Mouse (Mus musculus) T-helper 17 cell (primary cell): ENCODE measurements around the gene Mif4gd.

Experiments used
- in situ Hi-C, 2 experiments: fragments of 300-600 bp; cut with MboI, MseI; formaldehyde crosslinking; loops; 1 replicate in 1 of 2; 2 replicates in 1 of 2; pipeline ENCODE4 v1.15.1; 2025; ENCODE audit warnings: high pct_unique_total_duplicates in 2 of 2

Gene Mif4gd

DNA sequence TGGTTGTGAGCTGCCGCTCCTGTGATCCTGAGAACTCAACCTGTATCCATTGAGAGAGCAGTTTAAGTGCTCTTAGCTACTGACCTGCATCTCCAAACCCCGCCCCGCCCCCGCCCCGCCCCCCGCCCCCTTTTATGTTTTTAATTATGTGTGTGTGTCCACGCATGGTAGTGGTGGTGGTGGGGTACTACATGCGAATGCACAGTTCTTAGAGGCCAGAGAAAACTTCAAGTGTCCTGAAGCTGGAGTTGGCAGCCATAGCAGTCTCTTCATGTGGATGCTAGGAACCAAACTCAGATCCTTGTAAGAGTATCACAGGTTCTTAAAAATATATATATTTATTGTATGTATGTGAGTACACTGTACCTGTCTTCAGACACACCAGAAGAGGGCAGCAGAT lies 22.7 kb upstream of the Mif4gd start:
- in situ Hi-C loops: loop anchor here (25.0 kb wide), 2 partner anchors 1202 to 1677 kb away; partner anchors contain the start of genes Jmjd6 (in 1 of the 2), Mettl23 (in 1 of the 2) and Mxra7 (in 1 of the 2)

- in situ Hi-C loops: loop anchor here (25.0 kb wide), 2 partner anchors 1202 to 1677 kb away; partner anchors contain the start of genes Jmjd6 (in 1 of the 2), Mettl23 (in 1 of the 2) and Mxra7 (in 1 of the 2)
Measured at GRCm38 (mm10) chr11:115635041-115635440, 22.3 kb upstream of the Mif4gd start.

- in situ Hi-C loops: loop anchor here (25.0 kb wide), 2 partner anchors 1203 to 1678 kb away; partner anchors contain the start of genes Jmjd6 (in 1 of the 2), Mettl23 (in 1 of the 2) and Mxra7 (in 1 of the 2)
Measured at GRCm38 (mm10) chr11:115634109-115634508, 21.3 kb upstream of the Mif4gd start.

- in situ Hi-C loops: loop anchor here (25.0 kb wide), 2 partner anchors 1204 to 1679 kb away; partner anchors contain the start of genes Jmjd6 (in 1 of the 2), Mettl23 (in 1 of the 2) and Mxra7 (in 1 of the 2)
Measured at GRCm38 (mm10) chr11:115632862-115633261, 20.1 kb upstream of the Mif4gd start.

- in situ Hi-C loops: loop anchor here (25.0 kb wide), 2 partner anchors 1205 to 1680 kb away; partner anchors contain the start of genes Jmjd6 (in 1 of the 2), Mettl23 (in 1 of the 2) and Mxra7 (in 1 of the 2)
Measured at GRCm38 (mm10) chr11:115632247-115632646, 19.5 kb upstream of the Mif4gd start.

DNA sequence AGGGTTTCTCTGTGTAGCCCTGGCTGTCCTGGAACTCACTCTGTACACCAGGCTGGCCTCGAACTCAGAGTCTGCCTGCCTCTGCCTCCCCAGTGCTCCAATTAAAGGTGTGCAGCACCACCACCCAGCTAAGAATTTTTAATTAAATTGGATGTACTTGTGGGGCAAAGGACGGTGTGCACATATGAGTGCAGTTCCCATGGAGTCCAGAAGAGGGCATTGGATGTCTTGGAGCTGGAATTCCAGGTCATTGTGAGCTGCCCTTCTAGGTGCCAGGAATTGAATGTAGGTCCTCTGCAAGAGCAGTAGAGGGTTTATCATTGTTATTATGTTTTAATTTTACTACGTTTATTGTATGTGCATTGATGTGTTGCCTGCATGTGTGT lies 18.7 kb upstream of the Mif4gd start:
- in situ Hi-C loops: loop anchor here (25.0 kb wide), 2 partner anchors 1206 to 1681 kb away; partner anchors contain the start of genes Jmjd6 (in 1 of the 2), Mettl23 (in 1 of the 2) and Mxra7 (in 1 of the 2)

GRCm38 (mm10) chr11:115630532-115631504 lies 18.0 kb upstream of the Mif4gd start:
- in situ Hi-C loops: loop anchor here (25.0 kb wide), 2 partner anchors 1206 to 1681 kb away; partner anchors contain the start of genes Jmjd6 (in 1 of the 2), Mettl23 (in 1 of the 2) and Mxra7 (in 1 of the 2)

DNA sequence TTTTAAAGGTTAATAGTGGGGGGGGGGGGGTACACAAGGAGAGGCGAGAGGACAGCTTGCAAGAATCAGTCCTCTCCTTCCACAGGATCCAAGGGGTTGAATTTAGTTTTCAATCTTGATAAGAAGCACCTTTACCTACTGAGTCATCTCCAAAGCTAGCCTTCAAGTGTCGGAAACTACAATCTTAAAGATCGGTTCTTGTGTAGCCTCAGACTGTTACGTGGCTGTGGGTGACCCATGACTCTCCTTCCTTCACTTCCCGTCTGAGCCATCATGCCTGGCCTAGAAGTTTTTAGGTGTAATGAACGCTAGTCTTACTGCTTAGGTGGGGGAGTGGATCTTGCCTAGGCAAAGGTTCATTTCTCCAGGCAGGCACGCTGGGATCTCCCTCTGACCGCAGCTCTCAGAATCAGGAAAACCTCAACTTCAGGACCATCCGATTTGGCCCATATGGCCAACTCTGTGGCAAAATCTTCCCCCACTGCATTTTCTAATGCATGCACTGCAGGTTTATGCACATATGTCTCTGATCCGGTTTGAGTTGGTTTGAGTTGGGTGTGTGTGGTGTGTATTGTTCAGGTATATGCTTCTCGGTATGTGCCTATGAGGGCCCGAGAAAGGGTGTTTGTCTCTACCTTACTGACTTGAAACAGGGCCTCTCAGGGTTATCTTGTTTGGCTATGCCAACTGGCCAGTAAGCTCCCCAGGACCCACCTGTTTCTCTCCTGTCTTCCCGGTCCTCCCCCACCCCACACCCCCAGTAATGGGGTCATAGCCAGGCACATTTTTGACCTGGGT lies 17.2 kb upstream of the Mif4gd start:
- in situ Hi-C loops: loop anchor here (25.0 kb wide), 2 partner anchors 1207 to 1682 kb away; partner anchors contain the start of genes Jmjd6 (in 1 of the 2), Mettl23 (in 1 of the 2) and Mxra7 (in 1 of the 2)

DNA sequence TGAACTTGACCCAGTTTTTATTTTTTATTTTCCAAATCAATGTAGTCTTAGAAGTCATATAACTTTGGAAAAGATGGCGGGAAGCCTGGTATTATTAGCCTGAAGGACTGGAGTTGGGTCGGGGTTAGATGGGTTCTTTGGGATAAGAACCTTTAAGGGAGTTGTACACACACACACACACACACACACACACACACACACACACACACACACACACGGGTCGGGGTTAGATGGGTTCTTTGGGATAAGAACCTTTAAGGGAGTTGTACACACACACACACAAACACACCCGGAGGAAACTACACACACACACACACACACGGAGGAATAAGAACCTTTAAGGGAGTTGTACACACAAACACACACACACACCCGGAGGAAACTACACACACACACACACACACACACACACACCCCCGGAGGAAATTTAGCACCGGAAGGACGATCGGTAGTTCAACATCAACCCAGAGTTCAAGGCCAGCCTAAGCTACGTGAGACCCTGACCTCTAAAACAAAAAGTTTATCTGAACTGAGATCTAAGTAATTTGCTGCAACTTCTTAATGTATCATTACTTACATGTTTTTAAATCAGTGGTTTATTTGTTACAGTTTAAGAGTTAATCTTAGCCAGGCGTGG lies 15.8 kb upstream of the Mif4gd start:
- in situ Hi-C loops: loop anchor here (25.0 kb wide), 2 partner anchors 1209 to 1684 kb away; partner anchors contain the start of genes Jmjd6 (in 1 of the 2), Mettl23 (in 1 of the 2) and Mxra7 (in 1 of the 2)

GRCm38 (mm10) chr11:115627705-115628464 lies 15.1 kb upstream of the Mif4gd start, which contains the start of gene Slc25a19:
Slc25a19 (minus strand) TSS chr11:115628295.
- in situ Hi-C loops: loop anchor here (25.0 kb wide), 2 partner anchors 1209 to 1684 kb away; partner anchors contain the start of genes Jmjd6 (in 1 of the 2), Mettl23 (in 1 of the 2) and Mxra7 (in 1 of the 2)

GRCm38 (mm10) chr11:115626824-115627616 lies 14.3 kb upstream of the Mif4gd start:
- in situ Hi-C loops: loop anchor here (25.0 kb wide), 2 partner anchors 1210 to 1685 kb away; partner anchors contain the start of genes Jmjd6 (in 1 of the 2), Mettl23 (in 1 of the 2) and Mxra7 (in 1 of the 2)

- in situ Hi-C loops: loop anchor here (25.0 kb wide), 2 partner anchors 1211 to 1686 kb away; partner anchors contain the start of genes Jmjd6 (in 1 of the 2), Mettl23 (in 1 of the 2) and Mxra7 (in 1 of the 2)
Measured at GRCm38 (mm10) chr11:115625877-115626276, 13.1 kb upstream of the Mif4gd start.

DNA sequence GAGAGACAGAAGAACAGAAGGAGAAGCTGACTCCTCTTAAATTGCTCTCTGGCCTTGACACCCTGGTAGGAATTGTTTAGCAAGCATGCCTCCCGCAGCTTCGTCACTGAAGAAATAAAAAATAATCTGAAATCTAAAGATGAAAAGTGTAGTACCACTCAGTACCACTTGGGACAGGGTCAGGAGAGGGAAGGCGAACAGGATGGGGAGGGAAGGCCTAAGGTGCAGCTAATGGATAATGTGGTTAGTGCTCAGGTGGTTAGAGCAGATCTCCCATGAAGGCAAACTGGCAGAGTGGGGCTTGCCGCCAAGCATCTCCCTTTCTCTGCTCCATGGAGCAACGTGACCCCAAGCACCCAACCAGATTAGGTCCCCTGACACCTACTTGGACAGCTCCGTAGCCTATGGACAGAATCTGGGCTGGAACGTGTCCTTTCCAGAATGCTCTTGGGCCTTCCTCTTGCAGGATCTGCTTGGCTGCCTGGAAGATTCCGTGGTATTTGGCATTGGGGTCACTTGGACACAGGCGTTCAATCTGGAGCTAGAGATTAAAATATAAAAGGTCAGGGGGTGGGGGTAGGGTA lies 10.8 kb upstream of the Mif4gd start:
- in situ Hi-C loops: loop anchor here in 1 of 2 experiments (5.0 kb wide), 1 partner anchor 89 kb away; no protein-coding TSS in a partner anchor

- in situ Hi-C loops: loop anchor here in 1 of 2 experiments (5.0 to 10.0 kb wide), 2 partner anchors 92 to 195 kb away; partner anchors contain the start of genes Caskin2 and Tsen54
Measured at GRCm38 (mm10) chr11:115619949-115620348, 7.2 kb upstream of the Mif4gd start.

- in situ Hi-C loops: loop anchor here in 1 of 2 experiments (10.0 kb wide), 1 partner anchor 196 kb away; the partner anchor contains the start of genes Caskin2 and Tsen54
Measured at GRCm38 (mm10) chr11:115618732-115619516, 6.2 kb upstream of the Mif4gd start.

GRCm38 (mm10) chr11:115618001-115618400 lies 5.2 kb upstream of the Mif4gd start:
- in situ Hi-C loops: loop anchor here in 1 of 2 experiments (10.0 kb wide), 1 partner anchor 197 kb away; the partner anchor contains the start of genes Caskin2 and Tsen54
